17 mouse cellular contexts compared by ENCODE assay signal in genomic region chr15:80157197-80157943, GRCm38 (mm10). TPM values are rescaled to one million over a fixed set of nuclear protein-coding genes. Genes with fewer than 3 reads are reported as not detected.
DNase-seq lines count a peak whose midpoint lies in the region; TF ChIP-seq lines count a peak whose summit lies in the region.
"Had no signal": no experiment of that assay in that cellular context is flagged by ENCODE, and none has a peak within 500 bp of the region (broad histone marks: within the 10 kb centered on the region; RNA-seq: fewer than 3 reads in every experiment).

No protein-coding gene starts in this region.

- 62% methylated on average over 22 of the region's 22 CpGs for WGBS in kidney, adult 2 months

- no peak overlapping the region for H3K4me3 ChIP-seq in kidney, adult 2 months (ENCODE audit: insufficient read depth, low read depth, low read length)
- H3K4me3 ChIP-seq: embryonic facial prominence, embryonic 13.5 days; liver, embryonic 15.5 days; midbrain, embryonic 15.5 days had no signal

- no peak for TF ChIP-seq POLR2A in kidney, adult 2 months (IDR thresholded peaks at IDR 0.05; ENCODE audit: low read depth, low read length)

- TF ChIP-seq CTCF in kidney, adult 2 months (conservative IDR thresholded peaks at IDR 0.05; ENCODE audit: insufficient read depth, insufficient read length, low read depth, low read length): no peak

- peaks cover 42% of the 10 kb centered on the region for H3K4me1 ChIP-seq in kidney, adult 2 months (ENCODE audit: control insufficient read depth, insufficient read depth, low read length)
- H3K4me1 ChIP-seq: midbrain, embryonic 15.5 days had no signal

- H3K27ac ChIP-seq in kidney, adult 2 months (ENCODE audit: insufficient read depth, low read depth, low read length): no peak overlapping the region; the same call in 1 of the 2 replicates
- H3K27ac ChIP-seq: liver, embryonic 15.5 days; midbrain, embryonic 15.5 days had no signal

- peak; percentile 55 for DNase-seq in cerebellum, adult 9-10 months
- DNase-seq in cerebellum, postnatal 36 days: no peak
- peak; percentile 47 for DNase-seq in kidney, adult 2 months
- no peak for DNase-seq in kidney, adult 9 months
- DNase-seq in lung, postnatal 25 days (ENCODE audit: low spot score): peak; percentile 50
- no peak for DNase-seq in lung, postnatal 10 days
- no peak for DNase-seq in yolk sac, embryonic 10.5 days (ENCODE audit: low spot score)
- DNase-seq in adipocyte (ENCODE audit: low spot score): no peak
- DNase-seq: adrenal gland, postnatal 10 days; forebrain, postnatal 0 days; heart, adult 18-20 months; right cerebral cortex, adult 18-20 months; thymus, postnatal 14 days had no signal

- no peaks in the 10 kb centered on the region for H3K27me3 ChIP-seq in kidney, adult 2 months (replicated peaks; ENCODE audit: control insufficient read depth, insufficient read depth, low read length)
- H3K27me3 ChIP-seq: CH12.LX; embryonic facial prominence, embryonic 13.5 days; liver, embryonic 15.5 days; midbrain, embryonic 15.5 days had no signal

- no peaks in the 10 kb centered on the region; the same call in 1 of the 2 replicates for H3K36me3 ChIP-seq in kidney, adult 2 months (ENCODE audit: control insufficient read depth, insufficient read depth, low read length)

RNA-seq across cellular contexts. Expression of gene Mgat3, which starts 16.2 kb away (rescaled TPM):
- 70.5 and 77.1 TPM in 2 replicates for polyA plus RNA-seq in kidney, adult 2 months (2012; rRNA removed)

RNA-seq across cellular contexts. Expression of gene Tab1, which starts 24.4 kb away (rescaled TPM):
- 26.7 and 28.5 TPM in 2 replicates for polyA plus RNA-seq in kidney, adult 2 months (2012; rRNA removed)

Comparison
In these comparisons a context has a peak if more than half of its experiments do, and no peak if none do; other contexts are left out.
1. DNase-seq: peak in cerebellum, adult 9-10 months (single experiment), kidney, adult 2 months (single experiment) and lung, postnatal 25 days (single experiment); none in cerebellum, postnatal 36 days (0 of 2), kidney, adult 9 months (single experiment), lung, postnatal 10 days (single experiment), yolk sac, embryonic 10.5 days (single experiment) and adipocyte (single experiment).